Mouse (Mus musculus): ENCODE data around the gene Zfp109. TPM values are rescaled to one million over a fixed set of nuclear protein-coding genes. Genes with fewer than 3 reads are reported as not detected.

Zfp109 gene
- polyA plus RNA-seq, 1 experiment from 2014 or later, result 1.2 TPM

DNA sequence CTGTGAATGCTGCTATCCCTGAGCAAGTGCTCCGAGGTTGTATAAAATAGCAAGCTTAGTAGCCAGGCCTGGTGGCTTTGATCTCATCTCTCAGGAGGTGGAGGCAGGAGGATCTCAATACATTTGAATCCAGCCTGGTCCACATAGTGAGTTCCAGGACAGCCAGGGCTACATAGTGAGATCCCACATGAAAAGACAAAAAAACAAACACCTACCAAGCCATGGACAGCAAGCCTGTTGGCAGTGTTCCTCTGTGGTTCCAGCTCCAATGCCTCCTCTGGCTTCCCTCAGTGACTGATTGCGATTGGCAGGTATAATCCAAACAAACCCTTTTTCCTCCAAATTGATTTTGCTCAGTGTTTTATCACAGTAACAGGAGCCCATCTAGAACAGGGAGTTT is 27.1 kb downstream of the Zfp109 start:
- WGBS, result 65% methylated on average over 2 of the region's 2 CpGs
- Histone ChIP-seq H3K36me3 (ENCODE audit: insufficient read depth, low read length) (no peaks in the 10 kb centered on the region), H3K4me2 (replicated peaks; ENCODE audit: low read depth, low read length) (no peak overlapping the region), H3K27me3 (replicated peaks; ENCODE audit: insufficient read depth, low read length) (no peaks in the 10 kb centered on the region), H3K9ac (replicated peaks; ENCODE audit: low read depth) (no peak overlapping the region), H3K27ac (ENCODE audit: low read length) (no peak overlapping the region), H3K9me3 (ENCODE audit: low read length) (no peaks in the 10 kb centered on the region), H3K4me3 (ENCODE audit: low read depth, low read length) (no peak overlapping the region), H3K4me1 (ENCODE audit: insufficient read depth, low read depth, low read length) (no peaks in the 10 kb centered on the region)
- TF ChIP-seq EP300 (IDR thresholded peaks at IDR 0.05) (no peak), CTCF (IDR thresholded peaks at IDR 0.05) (no peak)
- no peak for ATAC-seq
- DNase-seq (ENCODE audit: low spot score), result no peak

DNA sequence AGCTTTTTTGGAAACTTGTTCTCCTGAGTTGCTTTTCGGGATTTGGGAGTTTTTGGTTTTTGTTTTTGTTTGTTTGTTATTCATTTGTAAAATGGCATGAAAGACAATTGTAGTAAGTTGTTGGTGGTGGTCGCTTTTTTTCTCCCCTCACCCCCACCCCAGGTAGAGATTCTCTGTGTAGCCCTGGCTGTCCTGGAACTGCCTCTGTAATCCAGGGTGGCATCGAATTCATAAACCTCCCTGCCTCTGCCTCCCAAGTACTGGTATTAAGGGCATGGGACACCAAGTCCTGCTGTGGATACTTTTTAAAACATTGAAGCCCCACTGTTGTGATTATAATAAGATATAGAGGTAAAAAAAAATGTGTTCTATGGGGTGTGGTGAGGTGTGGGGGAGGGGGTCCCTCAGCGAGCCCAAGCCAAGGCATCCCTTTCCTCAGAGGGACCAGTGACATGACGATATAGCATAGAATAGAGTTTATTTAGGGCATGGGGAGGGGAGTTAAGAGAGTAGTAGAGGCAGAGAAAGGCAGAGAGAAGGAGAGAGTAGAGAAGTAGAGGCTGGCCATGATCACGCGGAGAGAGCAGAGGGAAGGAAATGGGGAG is 29.0 kb downstream of the Zfp109 start:
- H3K4me1 ChIP-seq (ENCODE audit: insufficient read depth, low read depth, low read length), result no peaks in the 10 kb centered on the region
- TF ChIP-seq EP300 (IDR thresholded peaks at IDR 0.05), result no peak
- no peak for TF ChIP-seq CTCF (IDR thresholded peaks at IDR 0.05)
- DNase-seq (ENCODE audit: low spot score) (no peak), ATAC-seq (no peak)
- no peak overlapping the region for H3K27ac ChIP-seq (ENCODE audit: low read length)
- peak overlapping the region; percentile 71; the same call in 1 of the 2 replicates for H3K4me2 ChIP-seq (replicated peaks; ENCODE audit: low read depth, low read length)
- 59% methylated on average over 7 of the region's 7 CpGs for WGBS
- H3K27me3 ChIP-seq (replicated peaks; ENCODE audit: insufficient read depth, low read length), result no peaks in the 10 kb centered on the region
- peak overlapping the region; percentile 78 for H3K9ac ChIP-seq (replicated peaks; ENCODE audit: low read depth)
- no peaks in the 10 kb centered on the region for H3K9me3 ChIP-seq (ENCODE audit: low read length)
- H3K4me3 ChIP-seq (ENCODE audit: low read depth, low read length), result peak overlapping the region; percentile 65
- no peaks in the 10 kb centered on the region for H3K36me3 ChIP-seq (ENCODE audit: insufficient read depth, low read length)

DNA sequence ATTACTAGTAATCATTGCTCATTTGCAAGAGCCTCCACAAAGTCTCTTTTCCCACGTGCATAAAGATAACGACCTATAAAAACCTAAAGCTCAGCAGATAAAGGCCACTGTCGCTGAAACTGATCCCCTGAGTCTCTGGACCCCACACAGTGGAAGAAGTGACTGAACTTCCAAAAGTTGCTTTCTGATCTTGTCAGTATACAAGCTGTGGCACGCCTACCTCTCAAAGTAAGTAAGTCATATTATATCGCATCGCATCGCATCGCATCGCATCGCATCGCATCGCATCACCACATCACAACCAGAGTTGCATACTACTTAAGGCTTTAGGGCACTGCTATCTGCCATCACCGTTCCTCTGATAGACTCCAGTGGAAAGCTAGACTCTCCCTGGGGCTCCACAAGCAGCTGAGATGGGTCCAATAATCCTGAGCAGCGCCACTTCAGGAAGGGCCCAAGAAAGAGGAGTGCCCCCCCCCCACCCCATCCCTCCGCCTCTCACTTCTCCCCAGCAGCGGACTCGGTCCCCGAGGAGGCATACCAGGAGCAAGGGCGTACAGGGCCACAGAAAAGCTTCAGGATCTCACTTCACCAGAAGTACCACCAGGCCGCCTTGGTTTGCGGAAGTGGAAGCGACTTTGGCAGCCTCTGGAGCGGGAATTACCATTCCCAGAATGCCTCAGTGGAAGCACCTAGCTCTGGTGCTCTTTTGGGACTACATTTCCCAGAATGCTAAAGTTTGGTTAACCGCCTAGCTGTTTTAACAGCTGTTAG is 29.7 kb downstream of the Zfp109 start:
- peak; percentile 96 for ATAC-seq
- Histone ChIP-seq H3K9me3 (ENCODE audit: low read length) (no peaks in the 10 kb centered on the region), H3K36me3 (ENCODE audit: insufficient read depth, low read length) (no peaks in the 10 kb centered on the region), H3K4me1 (ENCODE audit: insufficient read depth, low read depth, low read length) (no peaks in the 10 kb centered on the region), H3K4me2 (replicated peaks; ENCODE audit: low read depth, low read length) (peak overlapping the region; percentile 71), H3K4me3 (ENCODE audit: low read depth, low read length) (peak overlapping the region; percentile 65), H3K27me3 (replicated peaks; ENCODE audit: insufficient read depth, low read length) (no peaks in the 10 kb centered on the region), H3K9ac (replicated peaks; ENCODE audit: low read depth) (peak overlapping the region; percentile 78), H3K27ac (ENCODE audit: low read length) (peak overlapping the region; percentile 44)
- 13% methylated on average over 24 of the region's 24 CpGs for WGBS
- DNase-seq (ENCODE audit: low spot score), result peak; percentile 93
- TF ChIP-seq CTCF (IDR thresholded peaks at IDR 0.05) (no peak), EP300 (IDR thresholded peaks at IDR 0.05) (no peak)

GRCm38 (mm10) chr7:24196961-24197360 is 40.4 kb downstream of the Zfp109 start:
- over 99% methylated on average over 4 of the region's 4 CpGs for WGBS
- TF ChIP-seq EP300 (IDR thresholded peaks at IDR 0.05) (no peak), CTCF (IDR thresholded peaks at IDR 0.05) (no peak)

GRCm38 (mm10) chr7:24193157-24193556 is 44.2 kb downstream of the Zfp109 start:
- Histone ChIP-seq H3K4me1 (ENCODE audit: insufficient read depth, low read depth, low read length) (no peaks in the 10 kb centered on the region), H3K4me3 (ENCODE audit: low read depth, low read length) (no peak overlapping the region), H3K36me3 (ENCODE audit: insufficient read depth, low read length) (peaks cover 4% of the 10 kb centered on the region; the same call in 1 of the 2 replicates), H3K27me3 (replicated peaks; ENCODE audit: insufficient read depth, low read length) (no peaks in the 10 kb centered on the region), H3K4me2 (replicated peaks; ENCODE audit: low read depth, low read length) (no peak overlapping the region), H3K9me3 (ENCODE audit: low read length) (no peaks in the 10 kb centered on the region), H3K9ac (replicated peaks; ENCODE audit: low read depth) (no peak overlapping the region), H3K27ac (ENCODE audit: low read length) (no peak overlapping the region)
- 75% methylated on average over 3 of the region's 3 CpGs for WGBS
- ATAC-seq, result no peak
- TF ChIP-seq EP300 (IDR thresholded peaks at IDR 0.05) (no peak), CTCF (IDR thresholded peaks at IDR 0.05) (no peak)
- DNase-seq (ENCODE audit: low spot score), result no peak

More at GRCm38 (mm10) chr7:24196961-24197360, 40.4 kb downstream of the Zfp109 start:
- Histone ChIP-seq H3K9ac (replicated peaks; ENCODE audit: low read depth) (no peak overlapping the region), H3K9me3 (ENCODE audit: low read length) (no peaks in the 10 kb centered on the region), H3K4me3 (ENCODE audit: low read depth, low read length) (no peak overlapping the region), H3K4me1 (ENCODE audit: insufficient read depth, low read depth, low read length) (no peaks in the 10 kb centered on the region), H3K27me3 (replicated peaks; ENCODE audit: insufficient read depth, low read length) (no peaks in the 10 kb centered on the region), H3K27ac (ENCODE audit: low read length) (no peak overlapping the region), H3K36me3 (ENCODE audit: insufficient read depth, low read length) (peaks cover 24% of the 10 kb centered on the region), H3K4me2 (replicated peaks; ENCODE audit: low read depth, low read length) (no peak overlapping the region)
- no peak for DNase-seq (ENCODE audit: low spot score)
- ATAC-seq, result no peak

GRCm38 (mm10) chr7:24191361-24191760 is 46.0 kb downstream of the Zfp109 start:
- H3K36me3 ChIP-seq (ENCODE audit: insufficient read depth, low read length), result no peaks in the 10 kb centered on the region
- no peak overlapping the region for H3K4me3 ChIP-seq (ENCODE audit: low read depth, low read length)
- no peak overlapping the region for H3K4me2 ChIP-seq (replicated peaks; ENCODE audit: low read depth, low read length)
- DNase-seq (ENCODE audit: low spot score) (no peak), ATAC-seq (no peak)
- 60% methylated on average over 2 of the region's 2 CpGs for WGBS
- no peaks in the 10 kb centered on the region for H3K9me3 ChIP-seq (ENCODE audit: low read length)
- TF ChIP-seq EP300 (IDR thresholded peaks at IDR 0.05) (no peak), CTCF (IDR thresholded peaks at IDR 0.05) (no peak)
- H3K9ac ChIP-seq (replicated peaks; ENCODE audit: low read depth), result no peak overlapping the region
- H3K4me1 ChIP-seq (ENCODE audit: insufficient read depth, low read depth, low read length), result no peaks in the 10 kb centered on the region
- no peaks in the 10 kb centered on the region for H3K27me3 ChIP-seq (replicated peaks; ENCODE audit: insufficient read depth, low read length)
- H3K27ac ChIP-seq (ENCODE audit: low read length), result no peak overlapping the region
